Mouse (Mus musculus): ENCODE data around the gene Eci2. TPM values are rescaled to one million over a fixed set of nuclear protein-coding genes. Genes with fewer than 3 reads are reported as not detected.
A peak's percentile ranks its signal among the peaks of the same experiment; 100 is the strongest.
"Not testable (repeated sequence)": the region's sequence is repeated elsewhere in the genome, so short reads cannot be mapped to it uniquely, and the experiment has no call there.

Eci2 gene
- polyA plus RNA-seq, 1 experiment from 2014 or later, result 111 TPM

- not testable (repeated sequence) for ATAC-seq; H3K9me3 ChIP-seq; H3K9ac ChIP-seq (replicated peaks); H3K27me3 ChIP-seq; H3K4me3 ChIP-seq (replicated peaks); H3K27ac ChIP-seq; H3K4me1 ChIP-seq (replicated peaks); H3K4me2 ChIP-seq (replicated peaks)
- peaks cover 65% of the 10 kb centered on the region for H3K36me3 ChIP-seq
- WGBS, result 72% methylated on average over 5 of the region's 5 CpGs
Observed at GRCm38 (mm10) chr13:34978635-34979034, 48.3 kb downstream of the Eci2 start.

- no peak overlapping the region for H3K4me3 ChIP-seq (replicated peaks)
- H3K36me3 ChIP-seq, result peaks cover 61% of the 10 kb centered on the region
- WGBS, result 98% methylated on average over 3 of the region's 3 CpGs
- no peak overlapping the region for H3K4me2 ChIP-seq (replicated peaks)
- H3K27me3 ChIP-seq, result no peaks in the 10 kb centered on the region
- no peak for ATAC-seq
- H3K27ac ChIP-seq, result no peak overlapping the region
- H3K9ac ChIP-seq (replicated peaks), result no peak overlapping the region
- H3K4me1 ChIP-seq (replicated peaks), result no peaks in the 10 kb centered on the region
- no peaks in the 10 kb centered on the region for H3K9me3 ChIP-seq
Observed at GRCm38 (mm10) chr13:34977410-34977809, 49.5 kb downstream of the Eci2 start.

- WGBS, result 94% methylated on average over 4 of the region's 4 CpGs
- H3K9ac ChIP-seq (replicated peaks), result no peak overlapping the region
- no peaks in the 10 kb centered on the region for H3K27me3 ChIP-seq
- no peaks in the 10 kb centered on the region for H3K4me1 ChIP-seq (replicated peaks)
- ATAC-seq, result no peak
- peaks cover 50% of the 10 kb centered on the region for H3K36me3 ChIP-seq
- H3K27ac ChIP-seq, result no peak overlapping the region
- no peak overlapping the region for H3K4me2 ChIP-seq (replicated peaks)
- no peak overlapping the region for H3K4me3 ChIP-seq (replicated peaks)
- H3K9me3 ChIP-seq, result no peaks in the 10 kb centered on the region
Observed at GRCm38 (mm10) chr13:34976116-34976515, 50.8 kb downstream of the Eci2 start.

GRCm38 (mm10) chr13:34973770-34974169 lies 53.1 kb downstream of the Eci2 start:
- Histone ChIP-seq H3K27me3 (no peaks in the 10 kb centered on the region), H3K27ac (no peak overlapping the region), H3K9me3 (no peaks in the 10 kb centered on the region), H3K9ac (replicated peaks) (no peak overlapping the region), H3K4me2 (replicated peaks) (no peak overlapping the region), H3K36me3 (peaks cover 28% of the 10 kb centered on the region), H3K4me3 (replicated peaks) (no peak overlapping the region), H3K4me1 (replicated peaks) (no peaks in the 10 kb centered on the region)
- ATAC-seq, result no peak
- 53% methylated on average over 1 of the region's 1 CpGs for WGBS

GRCm38 (mm10) chr13:34973149-34973548 lies 53.7 kb downstream of the Eci2 start:
- 29% methylated on average over 1 of the region's 1 CpGs for WGBS
- Histone ChIP-seq H3K9me3 (no peaks in the 10 kb centered on the region), H3K4me3 (replicated peaks) (no peak overlapping the region), H3K9ac (replicated peaks) (no peak overlapping the region), H3K27ac (no peak overlapping the region), H3K4me1 (replicated peaks) (no peaks in the 10 kb centered on the region), H3K27me3 (no peaks in the 10 kb centered on the region), H3K36me3 (peaks cover 22% of the 10 kb centered on the region), H3K4me2 (replicated peaks) (no peak overlapping the region)
- no peak for ATAC-seq

GRCm38 (mm10) chr13:34972456-34972855 lies 54.4 kb downstream of the Eci2 start:
- not testable (repeated sequence) for H3K9ac ChIP-seq (replicated peaks); H3K27ac ChIP-seq; H3K9me3 ChIP-seq; H3K4me3 ChIP-seq (replicated peaks); H3K27me3 ChIP-seq; ATAC-seq; H3K4me1 ChIP-seq (replicated peaks); H3K4me2 ChIP-seq (replicated peaks)
- H3K36me3 ChIP-seq, result peaks cover 15% of the 10 kb centered on the region

GRCm38 (mm10) chr13:34965647-34966046 lies 61.2 kb downstream of the Eci2 start:
- H3K36me3 ChIP-seq; H3K9me3 ChIP-seq; H3K27ac ChIP-seq; H3K4me2 ChIP-seq (replicated peaks); ATAC-seq; H3K4me3 ChIP-seq (replicated peaks); H3K9ac ChIP-seq (replicated peaks): not testable (repeated sequence)
- Histone ChIP-seq H3K27me3 (peaks cover 31% of the 10 kb centered on the region), H3K4me1 (replicated peaks) (peaks cover 15% of the 10 kb centered on the region)
- WGBS, result 73% methylated on average over 9 of the region's 9 CpGs

GRCm38 (mm10) chr13:34964866-34965265 lies 62.0 kb downstream of the Eci2 start:
- Histone ChIP-seq H3K4me3 (replicated peaks) (peak overlapping the region; percentile 43), H3K36me3 (no peaks in the 10 kb centered on the region), H3K27me3 (peaks cover 31% of the 10 kb centered on the region), H3K4me1 (replicated peaks) (peaks cover 15% of the 10 kb centered on the region), H3K9me3 (no peaks in the 10 kb centered on the region), H3K4me2 (replicated peaks) (peak overlapping the region; percentile 71), H3K27ac (no peak overlapping the region), H3K9ac (replicated peaks) (no peak overlapping the region)
- 5% methylated on average over 5 of the region's 5 CpGs for WGBS
- ATAC-seq, result no peak

GRCm38 (mm10) chr13:34964419-34964818 lies 62.5 kb downstream of the Eci2 start:
- no peak for ATAC-seq
- Histone ChIP-seq H3K27me3 (peaks cover 31% of the 10 kb centered on the region), H3K4me2 (replicated peaks) (peak overlapping the region; percentile 71), H3K27ac (no peak overlapping the region), H3K4me1 (replicated peaks) (peaks cover 15% of the 10 kb centered on the region), H3K9ac (replicated peaks) (0 out of 2 replicates have a peak overlapping the region, but pooled peaks have one; percentile 52), H3K36me3 (no peaks in the 10 kb centered on the region), H3K9me3 (no peaks in the 10 kb centered on the region), H3K4me3 (replicated peaks) (peak overlapping the region; percentile 43)
- WGBS, result 6% methylated on average over 14 of the region's 14 CpGs

GRCm38 (mm10) chr13:34963511-34964397 lies 63.1 kb downstream of the Eci2 start, which contains the start of gene Eci3:
TSS of gene Eci3 (minus strand) at chr13:34963810.
- peak; percentile 84 for ATAC-seq
- WGBS, result 2% methylated on average over 32 of the region's 32 CpGs
- H3K36me3 ChIP-seq, result no peaks in the 10 kb centered on the region
- H3K9me3 ChIP-seq, result no peaks in the 10 kb centered on the region
- H3K4me3 ChIP-seq (replicated peaks), result peak within 1 kb of the TSS; percentile 43
- peaks cover 31% of the 10 kb centered on the region for H3K27me3 ChIP-seq
- H3K27ac ChIP-seq, result no peak within 1 kb of the TSS
- H3K9ac ChIP-seq (replicated peaks), result peak within 1 kb of the TSS; percentile 52; the same call in 1 of the 2 replicates
- peaks cover 15% of the 10 kb centered on the region for H3K4me1 ChIP-seq (replicated peaks)
- H3K4me2 ChIP-seq (replicated peaks), result peak within 1 kb of the TSS; percentile 71

- ATAC-seq, result no peak
- no peak overlapping the region for H3K27ac ChIP-seq
- H3K4me2 ChIP-seq (replicated peaks), result no peak overlapping the region
- 83% methylated on average over 4 of the region's 4 CpGs for WGBS
- peaks cover 15% of the 10 kb centered on the region for H3K4me1 ChIP-seq (replicated peaks)
- peaks cover 31% of the 10 kb centered on the region for H3K27me3 ChIP-seq
- no peak overlapping the region for H3K4me3 ChIP-seq (replicated peaks)
- H3K36me3 ChIP-seq, result no peaks in the 10 kb centered on the region
- no peaks in the 10 kb centered on the region for H3K9me3 ChIP-seq
- H3K9ac ChIP-seq (replicated peaks), result no peak overlapping the region
Observed at GRCm38 (mm10) chr13:34960996-34961770, 65.7 kb downstream of the Eci2 start.

- H3K36me3 ChIP-seq; H3K4me2 ChIP-seq (replicated peaks); H3K4me3 ChIP-seq (replicated peaks); H3K9me3 ChIP-seq; H3K27ac ChIP-seq; H3K27me3 ChIP-seq; ATAC-seq; H3K4me1 ChIP-seq (replicated peaks); H3K9ac ChIP-seq (replicated peaks): not testable (repeated sequence)
- WGBS, result 83% methylated on average over 3 of the region's 3 CpGs
Observed at GRCm38 (mm10) chr13:34958158-34958557, 68.7 kb downstream of the Eci2 start.

Measured in midbrain, embryonic 13.5 days (tissue).